Mouse (Mus musculus) forebrain, embryonic 14.5 days (tissue): Measurements from ENCODE around the gene Ikzf1. TPM values are rescaled to one million over a fixed set of nuclear protein-coding genes. Genes with fewer than 3 reads are reported as not detected.

Source experiments
- ATAC-seq: fragments of 200-750 bp; cut with Nextera tagmentation; 2 replicates; pipeline ENCODE4 v1.8.0; 2017; ENCODE audit warnings: mild to moderate bottlenecking, moderate library complexity
- DNase-seq: peaks from one replicate; pipeline ENCODE4 v3.0.0-alpha.2; 2015; ENCODE audit warnings: low spot score
- H3K27ac ChIP-seq: fragments of 300-500 bp; sonication (generic); 2 replicates; pipeline ENCODE4 v1.5.1; 2014; ENCODE audit warnings: low read depth, mild to moderate bottlenecking, control low read depth, low read length, moderate library complexity
- H3K27me3 ChIP-seq: fragments of 300-500 bp; sonication (generic); replicated peaks from 2 replicates; pipeline ENCODE4 v1.6.1; 2014; ENCODE audit warnings: low read length, control low read depth, mixed read lengths; ENCODE audit not compliant: control insufficient read depth, insufficient read depth
- H3K36me3 ChIP-seq: fragments of 300-500 bp; sonication (generic); 2 replicates; pipeline ENCODE4 v1.6.1; 2014; ENCODE audit warnings: low read length, control low read depth; ENCODE audit not compliant: control insufficient read depth, insufficient read depth
- H3K4me1 ChIP-seq: fragments of 300-500 bp; sonication (generic); 2 replicates; pipeline ENCODE4 v1.6.1; 2014; ENCODE audit warnings: antibody characterized with exemption, low read length, control low read depth; ENCODE audit not compliant: control insufficient read depth, insufficient read depth
- H3K4me2 ChIP-seq: fragments of 300-500 bp; sonication (generic); 2 replicates; pipeline ENCODE4 v1.6.1; 2014; ENCODE audit warnings: mild to moderate bottlenecking, control low read depth, low read length
- H3K4me3 ChIP-seq: fragments of 300-500 bp; sonication (generic); 2 replicates; pipeline ENCODE4 v1.5.1; 2014; ENCODE audit warnings: low read depth, low read length, control low read depth
- H3K9ac ChIP-seq: fragments of 300-500 bp; sonication (generic); 2 replicates; pipeline ENCODE4 v1.6.1; 2014; ENCODE audit warnings: mild to moderate bottlenecking, low read length, control low read depth, moderate library complexity
- H3K9me3 ChIP-seq: fragments of 300-500 bp; sonication (generic); replicated peaks from 2 replicates; pipeline ENCODE4 v1.6.1; 2016; ENCODE audit warnings: low read length, control low read depth, mixed read lengths; ENCODE audit not compliant: control insufficient read depth
- WGBS: fragments of 180-500 bp; shearing (Covaris S2); extraction: QIAGEN DNeasy Blood & Tissue Kit; methylation state at CpG from one replicate; pipeline ENCODE4 v1.1.7; 2014; 5-methylcytosine and 5-hydroxymethylcytosine counted together
- polyA plus RNA-seq: library from polyadenylated mRNA; unstranded; fragments of >200 nt; fragmentation: Nextera tagmentation; extraction: Ambion mirVana; gene quantifications from 2 replicates; pipeline ENCODE4 v1.2.1, GENCODE M21; 2014

The Ikzf1 gene
- polyA plus RNA-seq, 1 experiment from 2014 or later: 1.9 TPM

GRCm38 (mm10) chr11:11725876-11726525 is 41.2 kb downstream of the Ikzf1 start:
- H3K4me1 ChIP-seq: no peaks in the 10 kb centered on the region
- no peaks in the 10 kb centered on the region for H3K27me3 ChIP-seq
- ATAC-seq (no peak), DNase-seq (no peak)
- no peak overlapping the region for H3K27ac ChIP-seq
- no peaks in the 10 kb centered on the region for H3K36me3 ChIP-seq
- no peak overlapping the region for H3K4me3 ChIP-seq
- H3K4me2 ChIP-seq: no peak overlapping the region
- WGBS: 89% methylated on average over 5 of the region's 5 CpGs
- no peak overlapping the region for H3K9ac ChIP-seq
- H3K9me3 ChIP-seq: no peaks in the 10 kb centered on the region

GRCm38 (mm10) chr11:11726807-11727276 is 42.0 kb downstream of the Ikzf1 start:
- no peak overlapping the region for H3K4me3 ChIP-seq
- no peaks in the 10 kb centered on the region for H3K27me3 ChIP-seq
- ATAC-seq (no peak), DNase-seq (no peak)
- no peaks in the 10 kb centered on the region for H3K9me3 ChIP-seq
- no peak overlapping the region for H3K9ac ChIP-seq
- H3K4me1 ChIP-seq: no peaks in the 10 kb centered on the region
- H3K4me2 ChIP-seq: no peak overlapping the region
- no peaks in the 10 kb centered on the region for H3K36me3 ChIP-seq
- 96% methylated on average over 4 of the region's 4 CpGs for WGBS
- no peak overlapping the region for H3K27ac ChIP-seq

DNA sequence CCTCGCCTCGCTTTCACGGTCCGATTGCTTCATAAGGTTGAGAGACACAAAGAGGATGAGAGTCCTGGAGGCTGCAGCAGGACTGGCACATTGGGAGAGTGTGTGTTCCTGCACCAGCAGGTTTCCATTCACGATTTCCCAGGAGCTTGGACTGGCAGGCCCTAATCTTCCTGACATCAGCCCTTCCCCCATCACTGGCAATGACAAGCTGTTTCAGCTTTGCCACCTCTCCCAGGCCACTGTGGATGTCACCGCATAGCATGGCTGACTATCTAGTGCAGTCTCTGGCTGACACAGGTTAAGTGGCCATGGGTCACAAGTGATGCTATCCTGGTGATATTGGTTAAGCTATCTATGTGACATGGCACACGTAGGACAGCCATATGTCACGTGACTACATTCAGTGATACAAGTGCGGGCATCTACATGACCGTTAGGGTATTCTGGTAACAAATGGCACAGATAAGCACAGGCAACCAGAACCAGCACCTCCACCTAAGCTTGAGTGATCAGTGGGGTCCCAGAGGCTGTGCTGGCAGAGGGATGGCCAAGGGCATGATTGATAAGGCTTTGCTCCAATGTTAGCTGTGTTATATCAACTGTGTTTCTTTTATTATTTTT is 43.2 kb downstream of the Ikzf1 start:
- H3K4me2 ChIP-seq: no peak overlapping the region
- DNase-seq (no peak), ATAC-seq (no peak)
- no peak overlapping the region for H3K4me3 ChIP-seq
- no peaks in the 10 kb centered on the region for H3K9me3 ChIP-seq
- no peaks in the 10 kb centered on the region for H3K4me1 ChIP-seq
- no peak overlapping the region for H3K27ac ChIP-seq
- 90% methylated on average over 10 of the region's 10 CpGs for WGBS
- no peaks in the 10 kb centered on the region for H3K36me3 ChIP-seq
- H3K9ac ChIP-seq: no peak overlapping the region
- H3K27me3 ChIP-seq: no peaks in the 10 kb centered on the region

DNA sequence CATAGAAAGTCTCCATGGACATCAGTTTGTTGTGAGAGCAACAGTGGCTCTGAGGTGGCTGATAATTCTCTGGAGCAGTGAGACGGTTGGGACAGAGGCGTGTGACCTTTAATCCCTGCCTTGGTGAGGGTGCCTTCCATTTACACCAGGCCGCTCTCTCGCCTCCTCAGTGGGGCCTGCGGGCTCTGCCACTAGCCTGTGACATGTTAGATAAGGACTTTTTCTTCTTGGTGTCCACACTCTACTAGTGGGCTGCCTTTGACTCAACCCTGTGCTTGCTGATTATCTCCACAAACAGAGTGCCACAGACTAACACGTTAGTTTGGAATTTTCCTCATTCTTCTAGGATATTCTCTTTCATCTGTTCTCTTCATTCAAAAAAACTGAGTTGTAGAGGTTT is 44.4 kb downstream of the Ikzf1 start:
- Histone ChIP-seq H3K4me3 (no peak overlapping the region), H3K27ac (no peak overlapping the region), H3K4me2 (no peak overlapping the region), H3K4me1 (no peaks in the 10 kb centered on the region), H3K27me3 (no peaks in the 10 kb centered on the region), H3K9me3 (no peaks in the 10 kb centered on the region), H3K36me3 (no peaks in the 10 kb centered on the region), H3K9ac (no peak overlapping the region)
- DNase-seq: no peak
- WGBS: 82% methylated on average over 6 of the region's 6 CpGs
- no peak for ATAC-seq

DNA sequence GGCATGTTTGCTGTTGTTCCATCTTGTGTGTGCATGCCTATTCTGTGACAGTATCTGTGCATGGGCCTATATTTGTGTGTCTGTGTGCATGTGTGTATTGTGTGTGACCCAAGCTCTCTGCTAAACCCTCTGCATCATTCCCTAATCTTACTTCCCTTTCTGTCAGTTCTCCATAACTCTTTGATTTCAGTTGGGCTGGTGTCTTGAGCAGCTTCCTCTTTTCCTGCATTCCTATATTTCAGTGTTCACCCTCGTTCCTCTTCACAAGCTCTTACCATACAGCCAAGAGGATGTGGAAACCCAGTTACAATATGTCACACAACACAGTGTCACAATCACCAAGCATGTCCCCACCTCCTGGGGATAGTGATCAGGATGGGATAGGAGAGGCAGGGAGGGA is 45.3 kb downstream of the Ikzf1 start:
- H3K36me3 ChIP-seq: no peaks in the 10 kb centered on the region
- no peaks in the 10 kb centered on the region for H3K27me3 ChIP-seq
- H3K9me3 ChIP-seq: no peaks in the 10 kb centered on the region
- no peak overlapping the region for H3K27ac ChIP-seq
- DNase-seq (no peak), ATAC-seq (no peak)
- H3K4me3 ChIP-seq: no peak overlapping the region
- WGBS: 88% methylated on average over 1 of the region's 1 CpGs
- H3K9ac ChIP-seq: no peak overlapping the region
- no peak overlapping the region for H3K4me2 ChIP-seq
- no peaks in the 10 kb centered on the region for H3K4me1 ChIP-seq

DNA sequence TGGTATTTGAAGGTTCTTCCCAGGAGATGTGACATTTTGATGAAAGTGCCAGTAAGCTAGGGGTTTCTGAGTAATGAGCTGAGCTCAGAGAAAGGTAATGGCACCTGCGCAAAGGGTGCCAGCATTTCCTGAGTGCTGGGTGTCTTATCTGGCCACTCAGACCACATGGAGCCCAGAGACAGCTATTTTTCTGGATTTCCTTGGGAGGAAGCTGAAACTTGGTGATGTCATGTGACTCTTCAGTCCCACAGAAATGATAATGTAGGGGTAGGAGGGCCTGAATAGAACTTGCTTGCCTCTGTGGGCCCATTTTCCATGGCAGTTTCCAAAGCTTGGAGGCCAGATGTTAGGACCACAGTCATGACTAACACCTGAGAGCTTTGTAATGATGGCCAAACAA is 46.9 kb downstream of the Ikzf1 start:
- no peak overlapping the region for H3K27ac ChIP-seq
- no peaks in the 10 kb centered on the region for H3K36me3 ChIP-seq
- H3K9me3 ChIP-seq: no peaks in the 10 kb centered on the region
- H3K27me3 ChIP-seq: no peaks in the 10 kb centered on the region
- 91% methylated on average over 1 of the region's 1 CpGs for WGBS
- no peak for ATAC-seq
- no peak for DNase-seq
- no peak overlapping the region for H3K4me3 ChIP-seq
- no peak overlapping the region for H3K4me2 ChIP-seq
- H3K4me1 ChIP-seq: no peaks in the 10 kb centered on the region
- no peak overlapping the region for H3K9ac ChIP-seq

- Histone ChIP-seq H3K36me3 (no peaks in the 10 kb centered on the region), H3K9me3 (no peaks in the 10 kb centered on the region), H3K27me3 (no peaks in the 10 kb centered on the region), H3K4me3 (no peak overlapping the region), H3K9ac (no peak overlapping the region), H3K4me2 (no peak overlapping the region), H3K4me1 (no peaks in the 10 kb centered on the region), H3K27ac (no peak overlapping the region)
- 79% methylated on average over 8 of the region's 8 CpGs for WGBS
- ATAC-seq (no peak), DNase-seq (no peak)
These were observed 48.4 kb downstream of the Ikzf1 start for GRCm38 (mm10) chr11:11732972-11733770.

DNA sequence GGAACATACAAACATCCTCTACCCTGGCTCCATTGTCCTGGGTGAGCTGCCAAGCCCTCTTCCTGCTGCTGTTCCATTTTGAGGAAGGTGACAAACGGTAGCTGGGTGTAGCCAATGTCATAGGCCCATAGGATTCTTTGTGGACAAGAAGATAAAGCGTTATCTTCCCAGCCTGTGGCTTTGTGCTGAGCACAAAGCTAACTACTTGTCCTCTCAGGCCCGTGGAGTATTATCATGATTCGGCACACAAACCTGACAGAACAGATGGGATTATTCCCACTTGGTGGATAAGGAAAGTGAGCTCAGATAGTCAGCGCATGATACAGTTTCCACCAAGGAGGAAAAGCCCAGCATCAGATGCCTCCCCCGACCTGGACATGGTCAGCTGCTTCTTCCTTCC is 50.4 kb downstream of the Ikzf1 start:
- no peak overlapping the region for H3K4me3 ChIP-seq
- no peaks in the 10 kb centered on the region for H3K36me3 ChIP-seq
- DNase-seq (no peak), ATAC-seq (no peak)
- no peaks in the 10 kb centered on the region for H3K4me1 ChIP-seq
- H3K4me2 ChIP-seq: no peak overlapping the region
- no peak overlapping the region for H3K27ac ChIP-seq
- WGBS: 88% methylated on average over 6 of the region's 6 CpGs
- H3K9me3 ChIP-seq: no peaks in the 10 kb centered on the region
- H3K9ac ChIP-seq: no peak overlapping the region
- no peaks in the 10 kb centered on the region for H3K27me3 ChIP-seq

- Histone ChIP-seq H3K4me1 (no peaks in the 10 kb centered on the region), H3K36me3 (no peaks in the 10 kb centered on the region), H3K27me3 (no peaks in the 10 kb centered on the region), H3K9ac (no peak overlapping the region), H3K4me2 (no peak overlapping the region), H3K27ac (no peak overlapping the region), H3K9me3 (no peaks in the 10 kb centered on the region), H3K4me3 (no peak overlapping the region)
- WGBS: 86% methylated on average over 4 of the region's 4 CpGs
- no peak for DNase-seq
- no peak for ATAC-seq
These were observed 52.1 kb downstream of the Ikzf1 start for GRCm38 (mm10) chr11:11736948-11737347.
